Mouse (Mus musculus): ENCODE data around the gene Pcbp2. TPM values are rescaled to one million over a fixed set of nuclear protein-coding genes. Genes with fewer than 3 reads are reported as not detected.
A peak's percentile ranks its signal among the peaks of the same experiment; 100 is the strongest.

Pcbp2 gene
- total RNA-seq (2021): 100 to 1,000 TPM; 418 to 481 TPM
- long read RNA-seq, partial matches to known transcripts: 88 of 111 reads
- long read RNA-seq, other reads (novel, unspliced or antisense): 17 of 111 reads

DNA sequence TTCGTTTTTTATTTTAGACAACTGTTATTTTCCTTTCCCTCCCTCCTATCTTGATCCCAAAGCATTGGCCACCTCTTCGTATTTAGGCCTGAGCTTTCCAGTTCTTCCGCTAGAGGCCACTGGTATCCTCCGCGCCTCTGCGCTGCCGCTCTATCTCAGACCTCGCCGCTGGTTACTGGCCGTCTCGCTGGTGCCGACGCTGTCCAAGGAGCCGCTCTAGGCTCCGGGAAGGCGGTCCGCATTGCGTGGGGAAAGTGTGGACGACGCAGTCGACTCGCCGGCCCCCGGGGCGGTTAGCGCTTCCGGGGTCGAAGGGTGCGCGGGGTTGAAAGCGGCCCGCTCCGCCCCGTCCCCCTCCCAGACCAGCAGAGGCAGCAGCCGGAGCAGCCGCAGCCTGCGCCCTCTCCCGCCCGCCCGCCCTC is at the start of gene Pcbp2:
Gene Pcbp2, plus strand, starts transcription at position 357 of the 422 bp plus-strand sequence.
- DNase-seq (ENCODE audit: low spot score in 2 of 2): peak; percentile 93 to 96

DNA sequence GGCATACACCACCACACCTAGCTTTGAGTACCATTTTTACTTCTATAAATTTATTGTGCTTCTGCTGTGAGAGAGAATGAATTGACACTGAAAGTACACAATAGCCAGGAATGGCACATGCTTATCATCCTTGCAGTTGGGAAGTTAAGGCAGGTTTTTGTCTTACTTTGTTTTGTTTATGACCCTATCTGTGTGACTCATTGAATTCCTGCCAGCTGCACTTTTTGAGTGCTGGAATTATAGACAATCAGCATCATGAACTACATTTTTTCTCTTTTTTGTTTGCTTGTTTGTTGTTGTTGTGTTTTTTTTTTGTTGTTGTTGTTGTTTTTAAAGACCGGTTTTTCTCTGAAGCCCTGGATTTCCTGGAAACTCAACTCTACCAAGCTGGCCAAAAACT is 49.4 kb upstream of the Pcbp2 start:
- DNase-seq (ENCODE audit: low spot score in 2 of 2): no peak

DNA sequence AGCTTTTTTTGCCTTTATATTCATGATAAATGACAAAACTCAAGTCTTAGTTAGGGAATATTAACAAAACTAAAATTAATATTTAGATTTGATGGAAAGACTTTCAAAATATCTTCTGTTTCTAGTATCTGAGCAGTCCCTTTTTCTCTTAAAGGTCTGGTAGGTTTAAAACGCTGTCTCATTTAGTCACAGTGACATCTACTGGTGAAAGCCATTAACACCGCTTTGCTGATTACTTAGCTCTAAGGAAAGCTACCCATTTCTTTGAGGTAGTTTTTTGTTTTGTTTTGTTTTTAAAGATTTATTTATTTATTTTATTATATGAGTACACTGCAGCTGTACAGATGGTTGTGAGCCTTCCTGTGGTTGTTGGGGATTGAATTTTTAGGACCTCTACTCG is 48.9 kb upstream of the Pcbp2 start:
- DNase-seq (ENCODE audit: low spot score in 2 of 2): peak in 1 of 2 experiments; percentile 48

DNA sequence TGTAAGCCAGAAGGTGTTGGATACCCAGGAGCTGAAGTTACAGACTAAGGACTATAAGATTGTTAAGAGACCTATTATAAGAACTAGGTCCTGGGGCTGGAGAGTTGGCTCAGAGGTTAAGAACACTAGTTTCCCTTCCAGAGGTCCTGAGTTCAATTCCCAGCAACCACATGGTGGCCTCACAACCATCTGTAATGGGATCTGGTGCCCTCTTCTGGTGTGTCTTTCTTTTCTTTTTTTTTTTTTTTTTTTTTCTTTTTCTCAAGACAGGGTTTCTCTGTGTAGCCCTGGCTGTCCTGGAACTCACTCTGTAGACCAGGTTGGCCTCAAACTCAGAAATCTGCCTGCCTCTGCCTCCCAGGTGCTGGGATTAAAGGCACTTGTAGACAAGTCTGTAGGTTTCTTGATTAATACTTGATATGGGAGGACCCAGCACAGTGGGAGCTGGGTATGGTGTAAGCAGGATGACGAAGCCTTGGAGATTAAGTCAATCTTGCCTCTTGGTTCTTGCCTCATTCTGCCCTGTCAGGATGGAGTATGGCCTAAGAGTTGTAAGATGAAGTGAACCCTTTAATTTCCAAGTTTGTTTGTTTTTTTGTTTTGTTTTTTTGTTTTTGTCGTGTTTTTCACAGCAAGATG is 46.6 kb upstream of the Pcbp2 start:
- no peak for DNase-seq (ENCODE audit: low spot score in 2 of 2)

DNA sequence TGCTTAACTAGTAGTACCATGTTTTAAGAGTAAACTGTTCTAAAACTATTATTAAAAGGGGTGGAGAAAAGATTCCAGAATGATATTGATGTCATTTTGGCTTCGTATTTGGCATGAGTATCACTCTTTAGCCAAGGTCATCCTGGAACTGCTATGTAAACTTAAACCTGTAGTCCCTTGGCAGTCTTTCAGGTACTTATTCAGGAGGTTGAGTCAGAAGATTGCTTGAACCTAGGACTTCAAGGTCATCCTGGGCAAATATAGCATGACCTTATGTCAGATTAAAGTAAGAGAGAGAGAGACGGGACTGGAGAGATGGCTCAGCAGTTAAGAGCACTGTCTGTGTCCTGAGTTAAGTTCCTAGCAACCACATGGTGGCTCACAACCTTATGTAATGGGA is 45.7 kb upstream of the Pcbp2 start:
- DNase-seq (ENCODE audit: low spot score in 2 of 2): no peak

DNA sequence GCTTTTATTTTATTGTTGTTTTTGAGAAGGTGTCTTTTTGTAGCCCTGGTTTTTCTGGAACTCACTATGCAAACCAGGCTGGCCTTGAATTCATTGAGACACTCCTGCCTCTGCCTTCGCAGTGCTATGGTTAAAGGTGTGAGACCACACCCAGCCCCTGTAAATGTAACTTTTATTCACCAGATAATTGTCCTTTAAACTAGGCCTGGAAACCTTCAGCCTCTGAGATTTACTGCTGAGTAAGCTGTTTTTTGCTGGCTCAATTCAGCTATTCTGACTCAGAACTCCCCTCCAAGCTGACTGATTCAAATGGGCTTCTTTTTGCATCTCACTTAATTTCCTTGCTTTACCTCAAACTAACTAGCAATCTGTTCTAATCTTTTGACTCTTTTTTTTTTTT is 43.4 kb upstream of the Pcbp2 start:
- DNase-seq (ENCODE audit: low spot score in 2 of 2): no peak

DNA sequence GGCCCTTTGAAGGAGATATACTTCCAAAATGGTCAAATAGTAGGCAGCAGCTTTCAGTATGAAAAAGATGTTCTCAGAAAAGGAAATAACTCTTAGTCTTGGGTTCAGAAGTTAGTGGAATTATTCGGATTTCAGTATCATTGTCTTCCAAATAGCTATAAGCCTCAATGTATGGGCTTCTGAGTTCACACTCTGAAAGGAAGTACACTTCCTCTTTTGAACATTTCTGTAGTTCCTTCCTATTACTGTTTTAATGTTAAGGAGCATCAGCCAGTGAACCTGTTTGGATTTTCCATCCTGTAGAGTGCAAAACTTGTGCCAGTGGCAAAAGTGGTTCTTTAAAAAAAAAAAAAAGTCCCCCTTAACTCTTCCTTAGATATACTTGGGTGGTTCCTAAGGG is 38.3 kb upstream of the Pcbp2 start:
- no peak for DNase-seq (ENCODE audit: low spot score in 2 of 2)

DNA sequence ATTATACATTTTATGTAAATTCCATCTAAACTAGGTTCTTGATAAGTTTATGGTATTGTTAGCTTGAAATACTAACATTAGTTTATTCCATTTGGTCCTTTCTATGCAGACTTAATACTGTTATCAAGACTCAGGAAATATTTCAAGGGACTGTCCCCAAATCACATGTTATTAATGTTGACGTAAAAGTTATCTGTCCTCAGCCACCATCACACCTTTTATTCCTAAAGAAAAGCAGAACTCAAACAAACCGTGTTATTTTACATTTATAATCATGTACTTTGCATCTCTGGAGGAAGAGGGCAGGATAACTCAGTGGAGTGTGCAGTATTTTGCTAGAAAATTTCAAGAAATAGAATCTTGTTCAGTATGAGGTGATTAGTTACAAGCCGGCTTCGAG is 37.2 kb upstream of the Pcbp2 start:
- no peak for DNase-seq (ENCODE audit: low spot score in 2 of 2)

DNA sequence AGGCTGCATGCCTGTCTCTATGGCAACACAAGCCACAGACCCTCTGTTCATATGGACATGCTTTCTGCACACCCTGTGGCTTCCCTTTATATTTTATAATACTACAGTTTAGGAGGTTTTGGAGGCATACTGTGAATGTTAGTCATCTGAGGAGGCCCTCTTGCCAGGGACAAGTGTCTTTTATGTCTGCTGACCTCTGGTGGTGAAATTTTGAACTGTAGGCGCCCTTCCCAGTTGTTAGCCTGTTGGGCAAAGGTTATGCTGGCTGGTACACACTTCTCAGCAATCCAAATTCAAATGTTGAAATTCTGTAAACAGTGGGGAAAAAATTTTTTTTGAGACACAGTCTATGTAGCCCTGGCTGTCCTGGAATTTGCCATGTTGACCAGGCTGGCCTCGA is 27.8 kb upstream of the Pcbp2 start:
- DNase-seq (ENCODE audit: low spot score in 2 of 2): peak; percentile 87 to 91

DNA sequence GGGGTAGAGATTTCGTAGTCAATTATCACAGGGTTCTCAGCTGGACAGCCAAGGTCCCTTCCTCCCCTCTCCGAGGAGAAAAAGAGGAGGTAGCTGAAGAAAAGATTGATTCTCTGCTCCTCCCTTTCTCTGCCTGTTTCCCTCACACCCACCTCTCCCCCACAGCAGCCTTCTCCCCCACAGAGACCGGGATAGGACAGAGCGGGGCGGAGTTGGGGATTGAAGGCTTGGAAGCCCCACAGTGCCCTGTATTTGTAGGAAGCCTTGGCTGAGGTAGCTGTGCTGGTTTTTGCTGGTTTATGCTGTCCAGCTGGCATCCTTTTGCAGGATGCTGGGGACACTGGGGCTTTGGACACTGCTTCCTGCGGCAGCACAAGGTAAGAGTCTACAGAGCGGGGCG is 25.2 kb upstream of the Pcbp2 start, which contains the start of gene Amhr2:
Gene Amhr2, plus strand, starts transcription at position 222 of the 400 bp plus-strand sequence.
- DNase-seq (ENCODE audit: low spot score in 2 of 2): no peak

DNA sequence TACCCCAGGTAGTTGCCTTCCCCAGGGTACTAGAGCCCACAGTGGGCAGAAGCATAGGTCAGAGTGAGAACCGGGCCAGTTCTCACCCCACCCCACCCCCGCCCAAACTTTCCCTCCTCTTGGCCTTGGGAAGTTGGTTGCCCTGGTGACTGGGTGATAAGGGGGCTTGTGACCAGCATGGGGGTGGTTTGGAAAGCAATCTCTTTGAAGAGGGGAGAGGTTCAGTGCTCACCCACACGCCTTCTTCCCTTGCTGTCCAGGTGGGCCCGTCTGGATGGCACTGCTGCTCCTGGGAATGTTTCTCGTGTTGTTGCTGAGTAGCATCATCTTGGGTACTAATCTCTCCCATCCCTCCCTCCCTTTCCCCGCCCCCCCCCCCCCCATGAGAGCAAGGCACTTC is 23.9 kb upstream of the Pcbp2 start:
- DNase-seq (ENCODE audit: low spot score in 2 of 2): no peak

DNA sequence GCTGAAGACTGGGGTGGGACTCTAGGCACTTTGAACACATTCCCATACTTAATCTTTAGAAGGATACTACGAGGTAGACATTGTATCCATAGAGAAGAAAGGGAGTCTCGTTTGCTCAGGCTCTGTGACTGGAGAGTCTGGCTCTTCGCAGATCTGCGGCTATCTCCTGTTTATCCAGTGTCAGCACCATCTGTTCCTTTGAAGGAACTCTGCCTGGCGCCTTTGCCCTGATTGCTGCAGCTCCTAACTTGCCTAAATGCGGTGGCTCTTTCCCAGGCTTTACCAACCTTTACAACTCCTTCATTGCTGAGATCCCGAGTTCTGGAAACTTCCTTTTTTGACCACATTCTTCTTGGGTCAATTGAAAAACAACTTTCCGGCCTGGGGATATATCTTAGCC is 21.0 kb upstream of the Pcbp2 start:
- no peak for DNase-seq (ENCODE audit: low spot score in 2 of 2)

DNA sequence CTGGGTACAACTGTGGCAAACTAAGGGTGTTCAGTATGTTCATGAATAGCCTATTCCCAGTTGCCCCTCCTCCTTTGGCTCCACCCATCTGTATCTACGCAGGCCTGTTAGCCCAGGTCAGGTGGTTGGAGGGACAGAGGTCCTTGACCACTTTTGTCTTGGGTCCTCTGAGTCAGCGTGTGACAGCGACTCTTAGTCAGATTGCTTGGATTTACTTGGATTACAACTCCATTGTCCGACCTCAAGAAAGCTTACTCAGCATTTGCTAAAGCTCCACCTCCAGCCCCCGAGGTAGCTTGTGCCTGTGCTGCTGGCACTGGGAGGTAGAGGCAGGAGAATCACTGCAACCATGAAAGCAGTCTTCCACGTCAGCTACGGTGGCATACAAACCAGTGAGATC is 19.4 kb upstream of the Pcbp2 start:
- no peak for DNase-seq (ENCODE audit: low spot score in 2 of 2)

DNA sequence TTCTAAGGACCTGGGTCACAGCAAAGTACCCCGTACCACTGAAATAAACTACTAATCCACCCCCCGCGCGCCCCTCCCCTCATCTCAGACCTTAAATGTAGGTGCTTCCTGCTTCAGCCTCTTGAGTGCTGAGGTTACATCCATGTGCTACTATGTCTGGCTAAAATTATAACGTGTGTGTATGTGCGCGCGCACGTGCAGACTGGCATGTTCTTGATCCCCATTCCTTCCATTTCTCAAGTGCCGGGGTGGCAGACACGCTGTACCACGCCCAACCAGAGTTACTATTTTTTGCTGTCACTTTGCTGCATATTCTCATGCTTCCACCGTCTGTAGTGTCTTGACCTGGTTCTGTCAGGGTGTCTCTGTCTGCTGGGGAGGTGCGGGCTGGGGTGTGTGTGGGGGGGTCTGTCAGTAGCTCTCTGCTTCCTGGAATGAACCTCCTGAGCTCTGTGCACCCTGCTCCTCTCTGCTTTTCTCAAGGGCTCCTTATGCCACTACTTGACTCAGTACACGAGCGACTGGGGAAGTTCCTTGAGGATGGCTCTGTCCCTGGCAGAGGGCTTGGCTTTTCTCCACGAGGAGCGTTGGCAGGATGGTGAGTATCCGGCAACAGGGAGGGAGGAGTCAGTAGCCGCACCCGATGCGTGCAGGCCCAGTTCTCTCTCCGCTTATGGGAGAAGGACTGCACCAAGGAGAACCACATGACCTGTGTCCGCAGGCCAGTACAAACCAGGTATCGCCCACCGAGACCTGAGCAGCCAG is 18.5 kb upstream of the Pcbp2 start:
- DNase-seq (ENCODE audit: low spot score in 2 of 2): no peak

DNA sequence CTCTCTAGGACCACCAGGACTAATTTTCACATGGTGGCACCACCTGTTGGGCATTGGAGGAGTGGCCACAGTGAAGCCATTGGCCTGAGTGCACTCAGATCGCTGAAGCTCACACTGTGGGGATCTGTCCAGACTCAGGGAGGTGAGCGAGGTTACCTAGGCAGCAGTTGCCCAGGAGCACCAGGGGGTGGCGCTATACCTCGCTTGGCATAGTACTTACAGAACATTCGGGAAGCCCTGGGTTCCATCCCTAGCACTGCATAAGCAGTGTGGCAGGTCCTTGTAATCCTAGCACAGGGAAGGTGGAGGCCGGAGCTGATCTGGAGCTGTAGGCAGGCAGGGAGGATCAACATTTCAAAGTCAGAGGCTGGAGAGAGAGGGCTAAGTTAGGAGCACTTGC is 14.3 kb upstream of the Pcbp2 start:
- DNase-seq (ENCODE audit: low spot score in 2 of 2): no peak

DNA sequence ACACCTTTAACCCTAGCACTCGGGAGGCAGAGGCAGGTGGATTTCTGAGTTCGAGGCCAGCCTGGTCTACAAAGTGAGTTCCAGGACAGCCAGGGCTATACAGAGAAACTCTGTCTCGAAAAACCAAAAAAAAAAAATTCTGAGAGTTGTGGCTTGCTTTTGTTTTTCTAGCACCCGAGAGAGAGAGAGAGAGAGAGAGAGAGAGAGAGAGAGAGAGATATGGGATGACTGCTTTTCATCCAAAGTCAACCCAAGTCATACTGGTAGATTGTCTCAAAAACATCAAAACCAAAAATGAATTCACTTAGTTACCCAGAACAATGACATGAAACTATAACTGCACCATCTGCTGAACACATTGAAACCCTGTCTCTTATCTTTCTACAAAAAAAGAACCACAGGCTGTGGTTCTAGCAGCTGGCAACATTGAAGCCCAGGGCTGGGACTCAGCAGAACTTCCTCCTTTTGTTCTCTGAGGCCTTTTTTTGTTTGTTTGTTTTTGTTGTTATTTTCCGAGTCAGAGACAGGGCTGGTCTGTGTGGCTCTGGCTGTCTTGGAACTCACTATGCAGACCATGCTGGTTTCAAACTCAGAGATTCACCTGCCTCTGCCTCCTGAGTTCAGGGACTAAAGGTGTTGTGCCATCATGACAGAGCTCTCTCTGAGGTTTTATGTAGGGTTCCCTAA is 12.1 kb upstream of the Pcbp2 start:
- DNase-seq (ENCODE audit: low spot score in 2 of 2): no peak

DNA sequence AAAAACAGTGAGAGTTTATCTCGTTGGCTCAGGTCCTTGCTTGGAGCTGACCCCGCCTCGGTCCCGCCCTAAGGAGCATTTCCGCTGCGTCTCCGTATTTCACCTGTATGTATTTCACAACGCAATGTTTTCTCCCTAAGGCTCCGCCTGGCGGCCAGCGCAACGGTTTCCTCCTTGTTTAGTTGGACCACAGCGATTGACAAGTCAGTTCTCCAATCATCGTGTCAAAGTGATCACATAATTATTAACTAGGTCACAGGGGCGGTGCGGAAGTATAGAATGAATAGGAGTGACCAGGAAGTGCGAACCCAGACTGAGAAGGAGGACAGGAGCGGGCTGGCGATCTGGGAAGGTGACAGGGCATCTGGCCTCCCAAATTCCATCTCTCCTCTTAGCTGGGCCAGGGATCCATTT is 11.4 kb upstream of the Pcbp2 start, which contains the start of gene Prr13:
Gene Prr13, plus strand, starts transcription at position 125 of the 414 bp plus-strand sequence.
- peak; percentile 78 to 83 for DNase-seq (ENCODE audit: low spot score in 2 of 2)

DNA sequence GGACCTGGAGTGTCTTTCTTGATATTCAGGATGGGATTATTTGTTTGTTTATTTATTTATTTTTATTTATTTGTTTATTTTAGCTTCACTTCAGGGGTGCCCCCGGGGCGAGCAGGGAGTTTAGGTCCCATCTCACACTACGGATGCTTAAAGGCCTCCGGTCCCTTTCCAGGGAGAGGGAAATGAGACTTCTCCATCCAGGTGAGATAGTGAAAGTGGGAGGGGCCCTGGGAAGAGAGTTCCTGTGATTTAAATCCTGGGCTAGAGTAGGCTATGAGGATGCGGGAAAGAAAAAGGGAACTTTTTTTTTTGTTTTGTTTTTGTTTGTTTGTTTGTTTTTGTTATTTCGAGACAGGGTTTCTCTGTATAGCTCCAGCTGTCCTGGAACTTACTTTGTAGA is 11.0 kb upstream of the Pcbp2 start:
- no peak for DNase-seq (ENCODE audit: low spot score in 2 of 2)

DNA sequence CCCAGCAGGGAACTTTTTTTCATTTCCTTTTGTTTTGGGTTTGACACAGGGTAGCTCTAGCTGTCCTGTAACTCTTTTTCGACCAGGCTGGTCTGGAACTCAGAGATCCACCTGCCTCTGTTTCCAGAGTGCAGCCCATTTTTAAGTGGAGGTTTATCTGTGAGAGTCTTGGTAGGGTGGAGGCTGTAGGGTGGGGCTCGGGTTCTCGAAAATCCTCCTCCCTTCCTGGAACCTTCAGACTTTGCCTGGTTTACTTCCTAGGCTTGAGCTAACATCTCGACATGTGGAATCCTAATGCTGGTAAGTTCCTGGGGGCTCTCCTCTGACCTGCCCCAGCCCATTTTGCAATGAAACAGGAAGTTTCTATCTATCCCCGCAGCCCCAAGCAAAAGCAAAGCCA is 10.5 kb upstream of the Pcbp2 start:
- no peak for DNase-seq (ENCODE audit: low spot score in 2 of 2)

DNA sequence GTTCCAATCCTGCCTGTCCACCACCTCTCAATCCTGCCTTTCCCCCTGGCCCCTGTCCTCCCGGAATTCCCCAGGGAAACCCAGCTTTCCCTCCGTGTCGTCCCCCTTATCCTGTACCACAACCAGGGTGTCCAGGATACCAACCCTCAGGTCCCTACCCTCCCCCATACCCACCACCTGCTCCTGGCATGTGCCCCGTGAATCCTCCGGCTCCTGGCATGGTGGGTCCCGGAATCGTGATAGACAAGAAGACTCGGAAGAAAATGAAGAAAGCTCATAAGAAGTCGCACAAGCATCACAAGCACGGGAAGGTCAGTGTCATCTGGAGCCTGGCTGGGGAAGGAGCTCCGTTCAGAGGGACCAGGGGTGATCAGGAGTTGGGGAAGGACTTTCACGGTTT is 9.9 kb upstream of the Pcbp2 start:
- DNase-seq (ENCODE audit: low spot score in 2 of 2): no peak

DNA sequence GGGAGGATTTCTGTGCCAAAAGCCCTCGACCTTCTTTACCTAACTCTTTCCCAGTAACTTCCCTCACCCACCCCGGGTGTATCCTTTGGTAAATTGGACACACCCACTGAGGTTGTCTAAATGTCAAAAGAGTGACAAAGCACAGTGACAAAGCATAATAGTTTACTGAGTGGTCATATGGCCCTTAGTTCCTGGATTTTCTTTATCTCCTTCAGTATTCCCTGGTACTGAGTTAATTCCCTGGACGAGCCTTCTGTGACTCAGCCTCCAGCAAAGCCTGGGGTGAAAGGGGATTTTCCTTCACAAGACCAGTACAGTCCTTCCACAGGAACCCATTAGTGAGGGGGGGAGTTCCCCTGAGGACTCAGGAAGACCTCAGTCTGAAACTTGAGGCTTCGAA is 9.4 kb upstream of the Pcbp2 start:
- no peak for DNase-seq (ENCODE audit: low spot score in 2 of 2)

DNA sequence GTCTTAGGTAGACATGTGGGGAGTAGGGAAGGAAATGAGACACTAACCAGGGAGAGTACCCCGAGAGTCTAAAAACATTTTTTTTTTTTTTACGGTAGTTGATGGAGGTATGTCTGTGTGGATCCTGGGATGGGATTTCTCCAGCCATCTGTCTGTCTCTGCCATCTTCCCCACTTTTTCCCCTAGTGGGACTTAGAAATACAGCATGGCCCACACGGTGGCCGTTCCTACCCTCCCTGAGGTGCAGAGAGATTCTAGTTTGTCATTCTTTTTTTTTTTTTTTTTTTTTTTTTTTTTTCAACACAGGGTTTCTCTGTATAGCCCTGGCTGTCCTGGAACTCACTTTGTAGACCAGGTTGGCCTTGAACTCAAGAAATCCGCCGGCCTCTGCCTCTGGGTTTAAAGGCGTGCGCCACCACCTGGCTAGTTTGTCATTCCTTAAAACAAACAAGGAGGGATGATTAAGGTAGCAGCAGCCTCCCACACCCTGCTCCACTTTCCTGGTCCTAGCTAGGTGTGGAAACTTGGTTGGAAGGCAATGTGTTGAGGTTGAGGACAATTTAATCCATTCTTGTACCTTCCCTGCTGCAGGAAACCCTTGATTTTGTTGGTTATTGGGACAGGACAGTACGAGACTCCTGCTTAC is 8.8 kb upstream of the Pcbp2 start:
- DNase-seq (ENCODE audit: low spot score in 2 of 2): no peak
